ENCODE assay signal across 19 mouse cellular contexts in genomic region chr5:46032206-46032605, GRCm38 (mm10).
DNase-seq lines count a peak whose midpoint lies in the region; ATAC-seq and TF ChIP-seq lines count a peak whose summit lies in the region.
"Had no signal": no experiment of that assay in that cellular context is flagged by ENCODE, and none has a peak within 500 bp of the region (broad histone marks: within the 10 kb centered on the region; RNA-seq: fewer than 3 reads in every experiment).

No protein-coding gene starts in this region.

- 42% methylated on average over 2 of the region's 2 CpGs for WGBS in liver, postnatal 0 days (ENCODE audit: insufficient replicate concordance)
- WGBS in liver, embryonic 12.5 days (ENCODE audit: insufficient replicate concordance), result 34% methylated on average over 2 of the region's 2 CpGs
- 64% methylated on average over 2 of the region's 2 CpGs for WGBS in intestine, embryonic 16.5 days
- WGBS in small intestine, adult 2 months, result 24% methylated on average over 2 of the region's 2 CpGs
- WGBS in midbrain, embryonic 16.5 days, result 93% methylated on average over 2 of the region's 2 CpGs

- no peak for DNase-seq in liver, postnatal 0 days
- DNase-seq in heart, adult 8-10 months (ENCODE audit: low spot score), result no peak
- no peak for DNase-seq in cerebellum, adult 8-10 months
- DNase-seq: adrenal gland, adult 8-10 months; cerebellum, adult 11-12 months; embryo, embryonic 11 days; gastrocnemius, postnatal 10 days; heart, adult 18-20 months; heart, postnatal 14 days had no signal

- 0 out of 2 replicates have a peak, but pooled peaks cover 4% of the 10 kb centered on the region for H3K4me1 ChIP-seq in liver, postnatal 0 days (ENCODE audit: insufficient read depth)
- no peaks in the 10 kb centered on the region for H3K4me1 ChIP-seq in liver, embryonic 12.5 days
- 0 out of 2 replicates have a peak, but pooled peaks cover 4% of the 10 kb centered on the region for H3K4me1 ChIP-seq in intestine, embryonic 16.5 days (ENCODE audit: control insufficient read depth, insufficient read depth, low read length)
- peaks cover 6% of the 10 kb centered on the region; the same call in 1 of the 2 replicates for H3K4me1 ChIP-seq in small intestine, adult 2 months (ENCODE audit: control insufficient read depth, insufficient read depth, insufficient read length, low read length)
- no peaks in the 10 kb centered on the region for H3K4me1 ChIP-seq in midbrain, embryonic 16.5 days (ENCODE audit: control insufficient read depth, insufficient read depth, low read length)

- no peaks in the 10 kb centered on the region for H3K27me3 ChIP-seq in liver, postnatal 0 days (ENCODE audit: insufficient read depth, low read length)
- H3K27me3 ChIP-seq in liver, embryonic 12.5 days (replicated peaks), result no peaks in the 10 kb centered on the region
- H3K27me3 ChIP-seq in intestine, embryonic 16.5 days (replicated peaks; ENCODE audit: control insufficient read depth, insufficient read depth, low read length), result no peaks in the 10 kb centered on the region
- no peaks in the 10 kb centered on the region for H3K27me3 ChIP-seq in small intestine, adult 2 months (ENCODE audit: control insufficient read depth, insufficient read depth, low read length)
- H3K27me3 ChIP-seq in midbrain, embryonic 16.5 days (ENCODE audit: control insufficient read depth, insufficient read depth, low read depth, low read length), result no peaks in the 10 kb centered on the region
- H3K27me3 ChIP-seq: embryonic facial prominence, embryonic 15.5 days; heart, embryonic 15.5 days; hindbrain, embryonic 13.5 days had no signal

- H3K9ac ChIP-seq in liver, postnatal 0 days (replicated peaks), result no peak overlapping the region
- no peak overlapping the region for H3K9ac ChIP-seq in liver, embryonic 12.5 days
- H3K9ac ChIP-seq in intestine, embryonic 16.5 days (ENCODE audit: low read depth, low read length), result no peak overlapping the region
- no peak overlapping the region for H3K9ac ChIP-seq in midbrain, embryonic 16.5 days (ENCODE audit: low read depth, low read length)
- H3K9ac ChIP-seq: embryonic facial prominence, embryonic 15.5 days; heart, embryonic 15.5 days; hindbrain, embryonic 13.5 days had no signal

- no peak overlapping the region for H3K27ac ChIP-seq in liver, postnatal 0 days (ENCODE audit: low read depth)
- no peak overlapping the region for H3K27ac ChIP-seq in liver, embryonic 12.5 days
- 0 out of 2 replicates have a peak overlapping the region, but pooled peaks have one; percentile 33 for H3K27ac ChIP-seq in intestine, embryonic 16.5 days (ENCODE audit: low read length)
- peak overlapping the region; percentile 75 for H3K27ac ChIP-seq in small intestine, adult 2 months (ENCODE audit: insufficient read depth, low read depth, low read length)
- no peak overlapping the region for H3K27ac ChIP-seq in midbrain, embryonic 16.5 days (ENCODE audit: low read length)
- H3K27ac ChIP-seq: embryonic facial prominence, embryonic 15.5 days; hindbrain, embryonic 13.5 days; hindbrain, postnatal 0 days had no signal

- TF ChIP-seq EP300 in liver, postnatal 0 days (IDR thresholded peaks at IDR 0.05; ENCODE audit: low read depth), result no peak

- peak; percentile 36; the same call in 1 of the 2 replicates for ATAC-seq in liver, postnatal 0 days
- no peak for ATAC-seq in liver, embryonic 12.5 days
- ATAC-seq in intestine, embryonic 16.5 days, result peak; percentile 86
- ATAC-seq in midbrain, embryonic 16.5 days, result no peak

- no peaks in the 10 kb centered on the region for H3K9me3 ChIP-seq in liver, postnatal 0 days (ENCODE audit: low read length)
- no peaks in the 10 kb centered on the region for H3K9me3 ChIP-seq in liver, embryonic 12.5 days (replicated peaks)
- H3K9me3 ChIP-seq in intestine, embryonic 16.5 days (ENCODE audit: control insufficient read depth, low read length), result no peaks in the 10 kb centered on the region
- no peaks in the 10 kb centered on the region for H3K9me3 ChIP-seq in midbrain, embryonic 16.5 days (replicated peaks; ENCODE audit: control insufficient read depth, low read length, poor library complexity, severe bottlenecking)
- H3K9me3 ChIP-seq: embryonic facial prominence, embryonic 15.5 days; heart, embryonic 15.5 days; hindbrain, embryonic 13.5 days had no signal

- H3K36me3 ChIP-seq in liver, postnatal 0 days (replicated peaks; ENCODE audit: insufficient read depth, low read length), result no peaks in the 10 kb centered on the region
- no peaks in the 10 kb centered on the region for H3K36me3 ChIP-seq in liver, embryonic 12.5 days
- H3K36me3 ChIP-seq in intestine, embryonic 16.5 days (ENCODE audit: control insufficient read depth, insufficient read depth, low read length), result no peaks in the 10 kb centered on the region
- no peaks in the 10 kb centered on the region for H3K36me3 ChIP-seq in small intestine, adult 2 months (ENCODE audit: control insufficient read depth, insufficient read depth, low read length)
- no peaks in the 10 kb centered on the region for H3K36me3 ChIP-seq in midbrain, embryonic 16.5 days (ENCODE audit: control insufficient read depth, insufficient read depth, low read length)
- H3K36me3 ChIP-seq: embryonic facial prominence, embryonic 15.5 days; heart, embryonic 15.5 days; hindbrain, embryonic 13.5 days had no signal

- no peak overlapping the region for H3K4me3 ChIP-seq in liver, postnatal 0 days (ENCODE audit: low read depth, low read length)
- no peak overlapping the region for H3K4me3 ChIP-seq in liver, embryonic 12.5 days
- no peak overlapping the region for H3K4me3 ChIP-seq in intestine, embryonic 16.5 days (ENCODE audit: low read length)
- H3K4me3 ChIP-seq in small intestine, adult 2 months (ENCODE audit: low read depth, low read length), result no peak overlapping the region
- H3K4me3 ChIP-seq in midbrain, embryonic 16.5 days (ENCODE audit: low read depth, low read length), result no peak overlapping the region
- H3K4me3 ChIP-seq: embryonic facial prominence, embryonic 15.5 days; erythroblast, embryonic 14.5 days; heart, embryonic 15.5 days; hindbrain, embryonic 13.5 days had no signal

- H3K4me2 ChIP-seq in liver, postnatal 0 days (ENCODE audit: low read depth, low read length), result no peak overlapping the region
- no peak overlapping the region for H3K4me2 ChIP-seq in liver, embryonic 12.5 days
- no peak overlapping the region for H3K4me2 ChIP-seq in intestine, embryonic 16.5 days (ENCODE audit: low read depth, low read length)
- no peak overlapping the region for H3K4me2 ChIP-seq in midbrain, embryonic 16.5 days (ENCODE audit: low read length)
- H3K4me2 ChIP-seq: embryonic facial prominence, embryonic 15.5 days; heart, embryonic 11.5 days; hindbrain, embryonic 13.5 days had no signal

- no peak for TF ChIP-seq CTCF in liver, postnatal 0 days (IDR thresholded peaks at IDR 0.05; ENCODE audit: low read depth)
- no peak for TF ChIP-seq CTCF in small intestine, adult 2 months (IDR thresholded peaks at IDR 0.05; ENCODE audit: extremely low read depth, insufficient read length, insufficient replicate concordance, low read depth, low read length)

- no peak for TF ChIP-seq POLR2A in small intestine, adult 2 months (IDR thresholded peaks at IDR 0.05; ENCODE audit: low read depth, low read length)

Comparison
In these comparisons a context has a peak if more than half of its experiments do, and no peak if none do; other contexts are left out.
1. ATAC-seq: peak in liver, postnatal 0 days (single experiment) and intestine, embryonic 16.5 days (single experiment); none in liver, embryonic 12.5 days (single experiment) and midbrain, embryonic 16.5 days (single experiment).
2. H3K27ac ChIP-seq: peak in intestine, embryonic 16.5 days (single experiment) and small intestine, adult 2 months (single experiment); none in liver, postnatal 0 days (single experiment), liver, embryonic 12.5 days (single experiment) and midbrain, embryonic 16.5 days (single experiment).